Mouse (Mus musculus): ENCODE results near the gene Map6.

The Map6 gene

DNA sequence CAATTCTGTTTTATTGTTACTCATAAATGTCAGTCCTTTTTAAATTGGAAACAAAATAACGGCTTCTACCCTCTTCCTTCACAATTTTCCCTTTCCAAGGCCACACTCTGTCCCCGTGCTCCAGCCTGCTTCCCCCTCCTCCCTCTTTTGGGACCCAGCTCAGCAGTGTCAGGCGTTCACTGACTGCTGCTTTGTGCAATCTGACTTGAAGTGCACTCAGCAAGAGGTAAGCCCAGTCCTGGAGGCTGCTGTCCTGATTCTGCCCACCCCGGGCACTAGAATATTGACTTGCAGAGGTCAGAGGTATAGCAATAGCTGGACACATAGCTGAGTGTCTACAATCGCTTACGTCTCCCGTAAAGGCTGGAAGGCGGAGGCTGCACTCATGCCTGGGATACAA lies 46.0 kb downstream of the Map6 start:
- DNase-seq (ENCODE audit: low spot score in 2 of 2): no peak

DNA sequence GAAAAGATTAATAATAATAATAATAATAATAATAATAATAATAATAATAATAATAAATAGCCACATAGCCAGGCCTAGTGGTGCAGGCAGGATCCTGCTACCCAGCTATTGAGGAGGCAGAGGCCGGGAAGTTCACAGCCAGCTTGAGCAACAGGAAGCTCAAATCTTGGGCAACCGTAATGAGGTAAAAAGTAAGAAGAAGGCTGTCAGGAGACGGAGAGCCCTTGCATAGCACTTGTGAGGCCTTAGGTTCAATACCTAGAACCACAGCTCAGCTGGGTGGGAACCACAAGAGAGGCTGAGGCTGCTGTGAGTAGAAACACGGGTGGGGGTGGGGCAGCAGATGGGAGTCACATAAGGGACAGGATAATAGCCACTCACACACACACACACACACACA lies 47.3 kb downstream of the Map6 start:
- no peak for DNase-seq (ENCODE audit: low spot score in 2 of 2)

DNA sequence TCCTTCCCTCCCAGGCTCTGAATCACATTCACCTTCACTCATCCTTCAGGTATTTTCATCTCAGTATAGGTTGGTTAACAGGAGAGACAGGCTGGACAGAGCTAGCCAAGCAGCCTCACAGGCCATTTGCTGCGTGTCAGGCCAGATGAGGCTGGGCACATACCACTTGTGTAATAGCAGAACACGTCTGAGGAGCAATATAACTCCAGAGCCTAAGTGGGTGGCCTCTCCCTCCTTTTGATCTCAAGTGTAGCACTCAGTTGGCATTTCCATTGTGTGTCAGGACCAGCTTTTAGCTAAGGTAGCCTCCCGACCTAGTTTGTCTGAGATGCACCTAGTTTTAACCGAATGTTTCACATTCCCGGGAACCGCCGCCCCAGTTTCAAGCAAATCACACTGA lies 49.0 kb downstream of the Map6 start:
- DNase-seq (ENCODE audit: low spot score in 2 of 2): no peak

DNA sequence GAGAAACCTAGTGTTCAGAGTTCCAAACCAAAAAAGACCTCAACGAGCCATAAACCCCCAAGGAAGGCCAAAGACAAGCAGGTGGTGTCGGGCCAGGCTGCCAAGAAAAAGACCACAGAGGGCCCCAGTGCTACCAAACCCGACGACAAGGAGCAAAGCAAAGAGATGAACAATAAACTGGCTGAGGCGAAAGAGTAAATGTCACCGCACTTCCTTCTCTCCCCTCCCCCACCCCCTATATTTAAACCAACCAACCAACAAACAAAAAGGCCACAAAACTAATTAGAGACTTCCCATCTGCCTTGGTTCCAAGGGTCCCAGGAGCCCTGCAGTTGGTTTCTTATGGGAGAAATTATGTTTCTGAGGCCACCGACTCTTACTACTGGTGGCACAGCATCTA lies 50.2 kb downstream of the Map6 start:
- no peak for DNase-seq (ENCODE audit: low spot score in 2 of 2)

DNA sequence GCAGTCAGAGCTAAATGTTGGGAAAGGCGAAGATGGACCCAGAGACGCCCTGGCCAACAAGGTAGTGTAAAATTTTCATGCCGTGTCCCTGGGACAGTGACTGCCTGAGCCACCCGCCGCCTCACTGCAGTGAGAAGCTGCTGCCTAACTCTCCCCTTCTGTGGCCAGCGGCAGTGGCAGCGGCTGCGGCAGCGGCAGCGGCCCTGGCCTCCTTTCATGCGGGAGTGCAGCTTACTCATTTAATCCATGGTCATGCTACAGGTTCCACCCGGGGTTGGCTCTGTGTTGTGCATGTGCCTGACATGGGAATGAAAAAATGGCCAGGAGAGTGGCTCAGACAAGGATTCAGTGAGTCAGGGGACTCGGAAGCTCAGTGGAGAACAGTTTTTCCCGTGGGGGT lies 53.3 kb downstream of the Map6 start:
- no peak for DNase-seq (ENCODE audit: low spot score in 2 of 2)

DNA sequence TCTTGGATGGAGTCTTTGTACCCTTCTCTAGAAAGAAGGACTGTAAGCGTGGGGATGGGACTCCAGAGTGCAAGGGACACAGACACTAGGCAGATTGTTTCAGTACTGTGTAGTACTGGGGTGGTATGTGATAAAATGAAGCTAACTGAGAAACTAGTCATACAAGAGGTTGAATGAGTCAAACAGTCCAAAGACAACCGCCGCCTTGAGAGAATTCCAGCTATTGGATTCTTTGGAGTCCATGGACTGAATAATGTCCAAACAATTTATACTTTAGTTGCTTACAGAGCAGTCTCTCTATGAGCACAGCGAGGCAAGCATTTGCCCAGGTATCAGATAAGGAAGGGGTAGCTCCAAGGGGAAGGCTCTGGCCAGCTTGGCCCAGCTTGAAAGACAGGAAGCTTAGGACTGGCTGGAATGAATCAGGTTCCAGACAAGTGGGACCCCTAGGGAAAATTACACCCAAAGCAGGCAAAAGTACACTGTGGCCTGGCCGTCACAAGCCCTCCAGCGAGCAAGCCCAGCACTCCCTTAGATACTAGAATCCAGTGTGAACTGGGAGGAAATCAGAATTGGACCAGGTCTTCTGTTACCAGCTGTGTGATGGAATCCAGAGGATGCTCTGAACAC lies 55.6 kb downstream of the Map6 start:
- DNase-seq (ENCODE audit: low spot score in 2 of 2): no peak

DNA sequence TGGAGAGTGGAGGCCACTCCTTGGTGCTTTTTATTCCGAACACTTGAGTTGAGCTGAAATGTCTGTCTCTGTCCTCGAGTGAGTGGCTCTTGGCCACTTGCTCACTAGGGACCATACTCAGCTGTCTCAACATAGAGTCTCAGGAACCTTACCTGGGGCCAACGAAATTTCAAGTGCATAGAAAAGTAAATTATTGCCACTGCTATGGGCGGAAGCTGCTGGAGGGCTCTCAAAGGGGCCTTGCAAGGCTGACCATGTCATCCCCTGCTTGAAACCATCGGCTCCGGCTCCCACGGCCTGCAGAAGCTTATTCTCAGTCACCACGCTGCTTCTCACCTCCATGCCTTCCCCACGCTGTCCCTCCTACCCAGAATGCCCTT lies 56.1 kb downstream of the Map6 start:
- DNase-seq (ENCODE audit: low spot score in 2 of 2): no peak

DNA sequence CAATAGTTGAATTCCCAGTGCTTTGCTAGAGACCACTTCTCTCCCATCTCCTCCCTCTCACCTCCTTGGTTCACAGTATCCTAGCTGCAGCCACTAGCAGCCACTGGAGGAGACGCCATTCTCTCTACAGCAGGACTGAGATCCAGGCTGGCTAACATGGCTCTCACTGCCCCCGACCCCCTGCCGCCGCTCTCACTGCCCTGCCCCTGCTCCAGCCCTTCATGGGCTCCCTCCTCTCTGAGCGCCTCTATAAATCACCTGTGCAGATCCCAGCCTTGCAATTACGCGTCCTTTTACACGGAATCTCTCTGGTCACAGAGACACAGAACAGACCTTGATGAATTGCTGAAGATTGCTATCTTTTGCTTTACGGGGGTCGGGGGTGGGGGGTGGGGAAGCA lies 57.6 kb downstream of the Map6 start:
- DNase-seq (ENCODE audit: low spot score in 2 of 2): no peak

DNA sequence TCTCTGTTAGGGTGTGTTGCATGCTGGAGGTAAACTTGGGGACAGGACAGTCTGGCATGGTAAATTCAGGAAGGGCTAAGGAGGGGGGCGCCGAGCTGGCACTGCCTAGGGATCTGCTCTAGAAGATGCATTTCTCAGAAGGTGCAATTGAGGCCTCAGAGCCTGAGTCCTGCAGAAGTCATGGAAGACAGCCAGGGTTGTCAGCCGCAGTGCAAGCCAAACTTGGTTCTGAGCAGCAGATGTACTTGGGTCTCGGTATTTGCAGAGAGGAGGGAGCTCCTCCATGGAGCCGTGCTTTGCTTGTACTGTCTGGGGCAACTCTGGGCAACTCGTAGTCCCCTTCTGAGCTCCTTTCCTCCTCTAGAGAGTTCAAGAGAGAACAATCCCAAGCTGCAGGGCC lies 58.9 kb downstream of the Map6 start:
- DNase-seq (ENCODE audit: low spot score in 2 of 2): no peak

DNA sequence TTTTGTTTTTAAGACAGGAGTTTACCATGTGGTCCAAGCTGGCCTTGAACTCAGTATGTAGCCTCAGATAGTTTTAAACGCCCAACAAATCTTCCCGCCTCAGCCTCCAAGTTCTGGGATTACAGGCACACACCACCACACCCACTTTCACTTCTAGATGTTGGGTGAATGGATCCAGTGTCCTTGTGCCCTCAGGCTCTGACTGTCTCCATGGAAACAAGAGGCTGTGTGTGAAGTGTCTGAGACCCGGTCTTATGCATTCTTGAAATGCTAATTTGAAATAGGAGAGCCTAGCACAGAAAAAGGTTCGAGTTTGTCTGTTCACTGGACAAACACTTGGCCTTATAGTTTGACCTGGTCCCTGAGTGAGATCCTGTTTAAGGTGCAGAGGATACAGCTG lies 61.6 kb downstream of the Map6 start:
- no peak for DNase-seq (ENCODE audit: low spot score in 2 of 2)

DNA sequence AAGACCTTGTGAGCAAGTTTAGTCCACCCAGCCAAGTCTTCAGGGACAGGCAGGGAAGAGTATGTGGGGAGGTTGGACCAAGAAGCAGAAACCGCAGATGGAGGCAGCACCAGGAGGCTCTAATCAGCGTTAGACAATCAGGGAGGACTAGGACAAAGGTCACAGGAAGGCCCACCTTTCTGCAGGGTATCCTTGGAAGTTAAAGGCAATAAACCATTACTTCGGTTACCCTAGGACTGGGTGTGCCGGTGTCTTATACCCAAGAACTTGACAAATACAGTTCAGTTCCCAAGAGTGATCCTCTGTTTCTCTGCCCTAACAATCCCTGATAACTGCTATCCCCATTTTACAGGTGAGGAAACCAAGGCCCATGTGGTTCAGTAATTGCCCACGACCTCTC lies 62.8 kb downstream of the Map6 start:
- DNase-seq (ENCODE audit: low spot score in 2 of 2): no peak

DNA sequence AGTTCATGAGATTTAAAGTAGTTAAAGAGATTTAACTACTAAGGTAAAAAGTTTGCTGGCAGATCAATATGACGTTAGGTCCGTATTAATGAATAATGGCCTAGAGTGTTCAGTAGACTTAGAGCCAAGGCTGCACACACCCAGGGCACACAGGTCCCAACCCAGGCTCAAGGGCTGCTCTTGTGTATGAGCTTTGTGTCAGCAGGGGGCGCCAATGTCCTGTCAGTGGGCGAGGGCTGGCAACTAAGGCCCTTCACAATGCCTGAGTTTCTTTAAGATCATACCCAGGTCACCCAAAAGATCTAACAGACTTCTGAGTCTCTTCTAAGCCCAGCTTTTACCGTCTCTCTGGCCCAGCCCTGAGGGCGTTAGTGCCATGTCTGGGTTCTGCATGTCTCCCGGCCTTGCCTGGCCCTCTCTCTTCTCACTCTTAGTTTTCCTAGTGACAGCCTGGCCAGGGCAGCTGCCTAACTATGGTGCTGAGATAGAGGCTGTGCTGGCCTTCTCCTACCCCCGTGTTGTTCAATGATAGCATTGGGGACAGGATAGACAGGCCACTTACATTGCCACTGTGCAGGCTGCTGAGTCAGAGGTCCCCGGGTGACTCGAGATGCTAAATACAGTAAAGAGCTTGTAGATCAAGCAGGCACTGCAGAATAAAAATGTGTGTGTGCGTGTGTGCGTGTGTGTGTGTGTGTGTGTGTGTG lies 65.7 kb downstream of the Map6 start:
- peak; percentile 40 to 60 for DNase-seq (ENCODE audit: low spot score in 2 of 2)

DNA sequence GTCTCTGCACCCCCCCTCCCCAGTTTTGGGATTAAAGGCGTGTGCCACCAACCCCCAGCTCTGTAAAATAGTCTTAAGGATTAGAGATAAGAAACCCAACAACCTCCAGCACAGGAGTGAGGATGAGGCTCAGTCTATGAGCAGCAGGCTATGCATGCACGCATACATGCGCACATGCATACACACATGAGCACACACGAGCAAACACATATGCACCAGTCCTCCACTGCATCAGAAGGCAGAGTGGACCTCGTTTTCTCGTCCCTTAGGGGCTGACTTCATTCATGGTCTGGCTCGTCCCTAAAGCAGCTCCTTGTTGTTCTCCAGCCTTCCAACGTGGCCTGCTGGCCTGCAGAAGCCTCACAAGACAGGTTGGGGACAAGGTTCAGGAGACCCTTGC lies 73.5 kb downstream of the Map6 start:
- DNase-seq (ENCODE audit: low spot score in 2 of 2): no peak

DNA sequence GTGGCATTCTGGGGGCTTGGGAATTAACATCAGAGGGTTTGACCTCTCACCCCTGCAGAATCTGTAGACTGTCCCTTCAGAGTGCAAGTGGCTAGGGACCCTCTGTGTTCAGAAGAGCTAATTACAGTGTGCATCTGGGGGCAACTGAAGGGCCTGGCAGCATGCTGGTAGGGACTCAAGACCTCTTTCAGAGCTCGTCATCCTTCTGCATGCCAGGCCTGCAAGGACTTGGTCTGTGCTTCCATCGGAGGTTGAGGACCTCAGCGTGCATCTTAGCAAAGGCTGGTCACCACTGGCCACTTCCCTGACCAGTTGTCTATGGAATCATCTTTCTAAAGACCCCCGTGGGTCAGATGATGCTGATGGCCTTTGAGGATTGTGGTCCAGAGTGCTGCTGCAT lies 76.3 kb downstream of the Map6 start:
- DNase-seq (ENCODE audit: low spot score in 2 of 2): no peak

DNA sequence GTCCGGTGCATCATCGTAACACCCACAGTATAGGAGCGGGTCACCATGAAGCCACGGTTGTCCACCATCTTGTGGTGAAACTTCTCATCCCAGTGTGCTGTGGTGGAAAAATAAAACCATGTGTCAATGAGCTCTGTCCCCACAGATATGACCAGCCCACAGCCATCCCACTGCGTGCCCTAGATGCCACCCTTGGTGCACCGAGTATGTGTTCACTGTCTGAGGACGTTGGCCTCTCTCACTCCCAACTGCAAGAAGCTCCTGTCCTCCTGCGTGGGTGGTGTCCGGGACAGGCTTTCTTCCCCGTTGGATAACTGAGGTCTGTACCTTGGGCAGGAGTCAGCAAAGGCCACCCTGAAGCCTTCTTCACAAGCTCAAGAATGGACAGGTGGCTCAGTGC lies 80.0 kb downstream of the Map6 start:
- DNase-seq (ENCODE audit: low spot score in 2 of 2): no peak

DNA sequence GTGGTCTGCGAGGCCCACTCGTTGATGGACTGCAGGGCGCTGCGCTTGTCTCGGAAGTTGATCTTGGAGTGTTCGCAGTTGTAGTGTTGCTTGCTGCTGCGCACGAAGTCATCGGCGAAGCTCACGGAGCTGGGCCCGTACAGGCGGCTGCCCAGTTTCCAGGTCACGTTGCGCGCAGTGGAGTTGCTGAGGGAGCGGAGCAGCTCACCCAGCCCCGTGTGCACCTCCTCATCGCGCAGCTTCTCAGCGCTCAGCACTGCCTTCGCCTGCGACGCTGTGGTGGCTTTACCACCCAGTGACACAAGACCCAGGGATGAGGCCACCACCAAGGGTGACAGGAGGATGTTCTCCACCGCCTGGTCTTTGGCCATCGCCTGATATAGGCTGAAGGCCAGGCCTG lies 81.6 kb downstream of the Map6 start:
- DNase-seq (ENCODE audit: low spot score in 2 of 2): no peak

DNA sequence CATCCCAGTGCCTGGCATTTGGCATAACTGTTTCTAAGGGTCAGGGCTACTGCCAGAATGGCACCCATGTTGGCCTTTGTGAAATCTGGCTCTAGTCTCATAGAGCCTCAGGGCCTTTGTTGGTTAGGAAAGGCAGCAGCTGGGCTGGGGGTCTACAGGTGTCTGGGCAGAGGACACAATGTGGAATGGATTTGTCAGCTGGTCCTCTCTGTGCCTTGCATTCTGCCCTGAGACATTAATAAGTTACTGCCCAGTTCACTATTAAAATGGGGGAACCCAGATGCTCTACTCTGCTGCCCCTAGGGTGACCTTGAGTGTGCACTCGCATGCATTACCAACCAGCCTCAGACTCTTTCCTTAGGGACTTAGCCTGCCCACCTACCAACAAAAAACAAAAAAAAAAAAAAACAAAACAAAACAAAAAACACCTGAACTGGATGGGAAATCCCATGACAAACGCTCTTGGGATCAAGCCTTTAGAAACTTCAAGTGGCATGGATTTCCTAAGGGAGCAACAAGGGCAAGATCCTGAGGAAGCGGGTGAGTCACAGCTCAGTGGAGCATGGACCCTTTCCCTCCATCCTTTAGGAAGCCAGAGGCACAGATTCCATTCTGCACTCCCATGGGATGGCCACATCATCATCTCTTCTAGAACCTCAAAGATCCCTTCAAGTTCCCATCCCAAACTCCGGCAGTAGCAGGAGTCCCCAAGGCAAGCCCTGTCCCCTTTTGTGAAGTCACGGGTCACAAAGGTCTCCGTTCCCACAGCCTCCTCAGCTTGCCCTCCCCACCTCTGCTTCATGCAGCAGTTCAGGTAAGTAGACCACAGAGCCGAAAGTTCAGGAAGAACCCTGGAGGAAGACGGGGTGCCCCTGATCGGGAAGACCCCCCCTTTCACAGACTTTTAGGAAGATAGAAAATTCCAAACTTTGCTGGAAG lies 82.8 kb downstream of the Map6 start:
- no peak for DNase-seq (ENCODE audit: low spot score in 2 of 2)

DNA sequence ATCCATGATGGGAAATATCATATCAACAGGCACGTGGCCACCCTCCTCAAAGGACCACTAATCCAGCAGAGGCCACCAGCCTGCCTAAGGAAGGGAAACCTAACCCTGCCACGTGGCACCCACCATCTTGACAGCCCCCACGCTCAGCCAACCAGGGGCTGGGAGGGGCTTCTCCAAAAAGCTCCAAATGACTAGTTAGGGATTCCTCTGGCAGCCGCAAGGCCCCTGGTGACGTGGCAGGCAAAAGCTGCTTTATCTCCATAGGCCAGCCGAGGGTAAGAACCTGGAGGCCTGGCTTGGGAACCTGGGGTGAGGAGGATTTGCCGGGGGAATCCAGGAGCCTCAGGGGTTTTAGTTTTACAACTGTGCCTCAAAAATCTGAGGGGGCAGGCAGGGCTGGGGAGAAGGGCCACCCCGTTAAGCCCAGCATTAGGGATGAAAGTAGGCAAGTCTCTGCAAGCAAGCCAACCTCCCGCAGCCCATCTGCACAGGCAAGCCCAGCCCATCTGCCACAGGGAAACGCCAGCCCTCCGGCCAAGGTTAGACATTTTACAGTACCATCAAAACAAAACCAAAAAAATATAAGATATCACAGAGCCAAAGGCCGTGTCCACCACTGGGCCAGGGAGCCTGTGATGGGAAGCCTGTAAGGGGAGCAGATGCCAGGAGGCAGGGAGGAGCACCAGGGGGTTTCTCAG lies 84.0 kb downstream of the Map6 start:
- DNase-seq (ENCODE audit: low spot score in 2 of 2): no peak

DNA sequence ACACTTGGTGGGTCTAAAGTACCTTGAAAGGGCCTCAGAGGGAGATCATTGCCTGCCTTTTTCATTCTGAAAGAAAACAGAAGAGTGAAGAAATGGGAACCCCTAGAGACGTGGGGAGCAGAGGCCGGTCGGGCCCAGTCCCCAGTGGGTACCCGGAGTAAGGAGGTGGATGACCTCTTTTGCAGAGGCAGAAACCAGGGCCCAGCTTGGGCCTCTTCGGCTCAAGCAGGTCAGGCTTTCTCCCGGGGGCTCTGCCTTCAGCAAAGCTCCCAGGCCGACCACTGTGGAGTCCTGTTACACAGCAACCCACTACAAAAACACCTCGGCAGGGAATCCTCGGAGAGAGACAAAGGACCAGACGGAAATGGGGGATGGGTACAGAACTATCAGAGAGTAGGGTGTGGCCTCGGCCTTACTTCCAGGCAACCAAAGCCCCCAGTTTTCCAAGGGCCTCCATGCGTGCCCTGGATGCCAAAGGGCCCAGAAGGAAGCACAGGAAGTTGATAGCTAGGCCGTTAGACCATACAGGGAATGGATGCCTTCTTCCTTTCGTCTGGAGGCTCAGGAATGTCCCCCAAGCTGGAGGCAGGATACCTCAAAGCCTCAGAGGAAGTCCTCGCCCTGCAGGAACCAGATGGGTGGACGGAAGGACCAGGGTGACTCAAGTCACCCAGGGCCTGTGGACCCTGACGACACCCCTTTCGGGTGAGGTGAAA lies 84.7 kb downstream of the Map6 start:
- no peak for DNase-seq (ENCODE audit: low spot score in 2 of 2)

DNA sequence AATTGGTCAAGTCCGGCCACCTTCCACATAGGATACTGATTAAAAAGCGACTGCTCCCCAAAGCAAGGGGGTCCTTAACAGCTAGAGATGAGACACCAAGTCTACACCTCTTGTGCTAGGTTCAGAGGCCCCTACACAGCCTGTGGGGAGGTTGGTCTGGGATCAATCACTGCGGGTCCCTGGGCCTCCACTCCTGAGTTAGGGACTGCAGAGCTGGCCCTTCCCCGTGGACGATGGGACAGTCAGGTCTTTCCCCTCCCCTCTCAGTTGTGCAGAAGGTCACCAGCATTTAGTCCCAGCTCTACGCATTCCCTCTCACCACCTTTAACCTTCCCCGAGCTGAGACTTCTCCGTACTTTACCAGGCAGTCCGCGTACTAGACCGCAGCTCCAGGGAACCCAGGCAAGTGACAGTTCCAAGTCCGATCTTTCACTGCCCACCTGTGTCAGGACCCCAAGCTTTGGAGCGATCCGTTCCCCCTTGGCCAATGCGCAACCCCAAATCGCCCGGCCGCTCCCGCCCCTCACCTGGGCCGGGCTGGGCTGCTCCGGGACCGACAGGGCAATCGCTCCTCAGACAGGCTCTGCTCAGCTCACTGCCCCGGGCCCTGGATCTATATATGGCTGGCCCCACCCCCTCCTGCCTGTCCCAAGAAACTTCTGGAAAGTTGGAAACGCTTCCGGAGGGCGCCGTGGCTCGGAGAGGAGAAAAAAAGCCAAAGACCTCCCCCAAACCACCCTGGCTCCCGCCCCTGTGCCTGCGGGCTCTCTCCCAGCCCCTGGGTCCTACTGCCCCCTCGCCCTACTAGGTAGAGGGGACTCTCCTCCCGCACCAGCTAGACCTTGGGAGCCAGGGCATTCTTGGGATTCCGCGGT lies 85.5 kb downstream of the Map6 start, which contains the start of gene Serpinh1:
Serpinh1 (minus strand) TSS at position 714 of the 875 bp plus-strand sequence.
- no peak for DNase-seq (ENCODE audit: low spot score in 2 of 2)

All from frontal cortex, postnatal 14 days (tissue).